Mouse (Mus musculus) C2C12 (cell line): ENCODE results near the gene S100a4. TPM values are rescaled to one million over a fixed set of nuclear protein-coding genes. Genes with fewer than 3 reads are reported as not detected.

Experiments
- H3K27me3 ChIP-seq: one replicate; pipeline ENCODE4 v1.6.1; 2011; ENCODE audit not compliant: control insufficient read depth, insufficient read depth, insufficient read length
- H3K36me3 ChIP-seq: one replicate; pipeline ENCODE4 v1.6.1; 2011; ENCODE audit not compliant: control insufficient read depth, insufficient read depth
- H3K4me3 ChIP-seq: one replicate; pipeline ENCODE4 v1.5.1; 2011; ENCODE audit warnings: mild to moderate bottlenecking, control low read depth; ENCODE audit not compliant: poor library complexity, insufficient read depth, severe bottlenecking
- H3K79me2 ChIP-seq: one replicate; pipeline ENCODE4 v1.6.1; 2011; ENCODE audit not compliant: control insufficient read depth, insufficient read depth
- H3K79me3 ChIP-seq: one replicate; pipeline ENCODE4 v1.6.1; 2011; ENCODE audit warnings: low read depth, control low read depth
- H3ac ChIP-seq: one replicate; pipeline ENCODE3; 2011; ENCODE audit warnings: low read depth; ENCODE audit not compliant: control insufficient read depth, insufficient read length
- CEBPB ChIP-seq: IDR thresholded peaks from one replicate; pipeline ENCODE4 v1.6.1; 2011; ENCODE audit warnings: low read depth, mild to moderate bottlenecking, control low read depth, moderate library complexity
- CTCF ChIP-seq: IDR thresholded peaks from one replicate; pipeline ENCODE4 v1.5.1; 2011; ENCODE audit not compliant: control insufficient read depth, insufficient read depth, insufficient read length
- FOSL1 ChIP-seq: IDR thresholded peaks from one replicate; pipeline ENCODE4 v1.8.0; 2011; ENCODE audit warnings: mild to moderate bottlenecking, low read length; ENCODE audit not compliant: poor library complexity, insufficient read depth, severe bottlenecking
- MAX ChIP-seq: IDR thresholded peaks from one replicate; pipeline ENCODE4 v1.6.1; 2011; ENCODE audit warnings: mild to moderate bottlenecking, control low read depth
- MYOD1 ChIP-seq: IDR thresholded peaks from one replicate; pipeline ENCODE4 v1.6.1; 2011; ENCODE audit warnings: low read depth; ENCODE audit not compliant: control insufficient read depth, insufficient read length
- MYOG ChIP-seq: IDR thresholded peaks from one replicate; pipeline ENCODE4 v1.6.1; 2011; ENCODE audit not compliant: control insufficient read depth, insufficient read length; ENCODE audit errors: extremely low read depth
- USF1 ChIP-seq: IDR thresholded peaks from one replicate; pipeline ENCODE4 v1.6.1; 2011; ENCODE audit warnings: low read depth, mild to moderate bottlenecking, control low read depth, moderate library complexity
- polyA plus RNA-seq: library from polyadenylated mRNA; unstranded; fragments of >200 nt; fragmentation: generic; extraction: Trizol; gene quantifications from one replicate; pipeline ENCODE4 v1.2.1, GENCODE M21; 2012; ENCODE audit warnings: missing spikeins

Gene S100a4
- polyA plus RNA-seq, 1 experiment, result 11,980 TPM

DNA sequence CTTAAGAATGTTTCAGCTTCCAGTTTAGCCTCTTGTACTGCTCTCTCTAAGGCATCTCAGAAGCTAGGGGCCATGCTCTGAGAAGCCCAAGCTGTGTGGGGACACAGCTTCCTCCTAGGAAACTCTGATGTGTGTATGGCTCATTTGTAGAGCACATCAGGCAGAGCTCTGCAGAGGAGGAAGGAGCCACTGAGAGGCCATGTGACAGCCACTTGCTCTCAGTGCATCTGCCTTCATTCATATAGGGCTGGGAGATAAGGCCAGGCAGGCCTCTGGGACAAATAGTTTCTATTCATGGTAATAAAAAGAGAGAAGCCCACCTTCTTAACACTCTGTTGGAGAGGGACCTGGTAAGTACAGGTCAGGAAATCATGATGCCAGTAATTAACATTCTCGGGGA, 9.1 kb upstream of the S100a4 start:
- no peaks in the 10 kb centered on the region for H3K79me2 ChIP-seq
- H3K4me3 ChIP-seq, result no peak overlapping the region
- TF ChIP-seq FOSL1, result no peak
- no peaks in the 10 kb centered on the region for H3K79me3 ChIP-seq
- no peaks in the 10 kb centered on the region for H3K27me3 ChIP-seq
- H3K36me3 ChIP-seq, result no peaks in the 10 kb centered on the region
- no peak overlapping the region for H3ac ChIP-seq

DNA sequence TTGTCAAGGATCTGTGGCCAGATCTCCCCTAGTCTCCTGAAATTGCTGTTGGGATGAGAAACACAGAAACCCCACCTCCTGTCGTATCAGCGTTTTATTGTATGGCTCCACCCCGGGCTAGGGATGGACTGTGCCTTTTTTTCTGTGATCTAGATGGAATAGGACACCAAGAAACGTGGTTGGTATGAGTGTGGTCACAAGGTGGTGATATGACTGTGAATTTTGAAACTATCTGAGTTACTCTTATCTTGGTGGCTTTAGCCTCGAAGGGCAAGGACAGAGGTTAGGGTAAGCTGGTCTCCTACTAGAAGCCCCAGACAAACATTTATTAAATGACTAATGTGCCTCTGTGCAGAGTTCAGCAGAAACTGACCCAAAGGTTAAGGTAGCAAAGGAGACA, 8.0 kb upstream of the S100a4 start:
- TF ChIP-seq USF1, result no peak
- TF ChIP-seq CTCF, result no peak
- TF ChIP-seq MAX, result no peak
- TF ChIP-seq CEBPB, result no peak
- no peak for TF ChIP-seq FOSL1
- TF ChIP-seq MYOD1, result no peak
- no peak for TF ChIP-seq MYOG
- no peaks in the 10 kb centered on the region for H3K79me2 ChIP-seq
- H3K79me3 ChIP-seq, result no peaks in the 10 kb centered on the region
- H3ac ChIP-seq, result no peak overlapping the region
- H3K36me3 ChIP-seq, result no peaks in the 10 kb centered on the region
- no peaks in the 10 kb centered on the region for H3K27me3 ChIP-seq
- no peak overlapping the region for H3K4me3 ChIP-seq

GRCm38 (mm10) chr3:90596810-90597209, 6.8 kb upstream of the S100a4 start:
- TF ChIP-seq CEBPB (no peak), USF1 (no peak), FOSL1 (no peak), MYOG (no peak), MAX (no peak), MYOD1 (no peak), CTCF (no peak)
- Histone ChIP-seq H3K36me3 (no peaks in the 10 kb centered on the region), H3ac (no peak overlapping the region), H3K79me3 (no peaks in the 10 kb centered on the region), H3K4me3 (no peak overlapping the region), H3K27me3 (no peaks in the 10 kb centered on the region), H3K79me2 (peaks cover 2% of the 10 kb centered on the region)

GRCm38 (mm10) chr3:90597736-90598135, 5.8 kb upstream of the S100a4 start:
- Histone ChIP-seq H3K36me3 (no peaks in the 10 kb centered on the region), H3K4me3 (no peak overlapping the region), H3K79me2 (peaks cover 12% of the 10 kb centered on the region), H3K79me3 (peaks cover 2% of the 10 kb centered on the region), H3ac (no peak overlapping the region), H3K27me3 (no peaks in the 10 kb centered on the region)
- TF ChIP-seq USF1, result no peak
- TF ChIP-seq MAX, result peak; percentile 18
- TF ChIP-seq MYOG, result no peak
- TF ChIP-seq FOSL1, result peak; percentile 7
- TF ChIP-seq MYOD1, result no peak

- peaks cover 6% of the 10 kb centered on the region for H3K79me3 ChIP-seq
- H3K79me2 ChIP-seq, result peaks cover 16% of the 10 kb centered on the region
- no peaks in the 10 kb centered on the region for H3K27me3 ChIP-seq
- H3K36me3 ChIP-seq, result no peaks in the 10 kb centered on the region
- TF ChIP-seq MYOD1, result no peak
- peak; percentile 94 for TF ChIP-seq USF1
- no peak overlapping the region for H3K4me3 ChIP-seq
- H3ac ChIP-seq, result no peak overlapping the region
Observed at GRCm38 (mm10) chr3:90598212-90598611, 5.4 kb upstream of the S100a4 start.

- H3K4me3 ChIP-seq, result no peak overlapping the region
- H3K79me2 ChIP-seq, result peaks cover 28% of the 10 kb centered on the region
- no peaks in the 10 kb centered on the region for H3K27me3 ChIP-seq
- peaks cover 14% of the 10 kb centered on the region for H3K79me3 ChIP-seq
- no peak for TF ChIP-seq MAX
- TF ChIP-seq USF1, result no peak
- no peak overlapping the region for H3ac ChIP-seq
- no peaks in the 10 kb centered on the region for H3K36me3 ChIP-seq
Observed at GRCm38 (mm10) chr3:90599401-90599800, 4.2 kb upstream of the S100a4 start.

GRCm38 (mm10) chr3:90600036-90600435, 3.5 kb upstream of the S100a4 start:
- no peak for TF ChIP-seq CTCF
- TF ChIP-seq MYOD1, result no peak
- no peak for TF ChIP-seq MYOG
- Histone ChIP-seq H3K79me2 (peaks cover 35% of the 10 kb centered on the region), H3K4me3 (no peak overlapping the region), H3ac (no peak overlapping the region), H3K36me3 (peaks cover 4% of the 10 kb centered on the region), H3K79me3 (peaks cover 20% of the 10 kb centered on the region), H3K27me3 (no peaks in the 10 kb centered on the region)
